Mouse (Mus musculus) hindbrain, embryonic 10.5 days (tissue): ENCODE results near the gene Pigyl. TPM values are rescaled to one million over a fixed set of nuclear protein-coding genes. Genes with fewer than 3 reads are reported as not detected.
"Not testable (repeated sequence)": the region's sequence is repeated elsewhere in the genome, so short reads cannot be mapped to it uniquely, and the experiment has no call there.

Source experiments
- DNase-seq: peaks from one replicate; pipeline ENCODE4 v3.0.0-alpha.2; 2017; ENCODE audit warnings: low spot score
- H3K27ac ChIP-seq: fragments of 300-500 bp; sonication (generic); 2 replicates; pipeline ENCODE4 v1.5.1; 2016; ENCODE audit warnings: mild to moderate bottlenecking, moderate library complexity
- H3K27me3 ChIP-seq: fragments of 300-500 bp; sonication (generic); 2 replicates; pipeline ENCODE4 v1.6.1; 2016; ENCODE audit warnings: mild to moderate bottlenecking; ENCODE audit not compliant: poor library complexity, insufficient read depth, severe bottlenecking
- H3K36me3 ChIP-seq: fragments of 300-500 bp; sonication (generic); 2 replicates; pipeline ENCODE4 v1.6.1; 2016; ENCODE audit warnings: mild to moderate bottlenecking, moderate library complexity
- H3K4me1 ChIP-seq: fragments of 300-500 bp; sonication (generic); replicated peaks from 2 replicates; pipeline ENCODE4 v1.6.1; 2016; ENCODE audit warnings: mild to moderate bottlenecking
- H3K4me3 ChIP-seq: fragments of 300-500 bp; sonication (generic); 2 replicates; pipeline ENCODE4 v1.5.1; 2016; ENCODE audit warnings: mild to moderate bottlenecking, moderate library complexity
- H3K9me3 ChIP-seq: fragments of 300-500 bp; sonication (generic); 2 replicates; pipeline ENCODE4 v1.6.1; 2016; ENCODE audit warnings: mild to moderate bottlenecking, moderate library complexity
- WGBS: fragments of 180-500 bp; shearing (Covaris S2); methylation state at CpG from one replicate; pipeline ENCODE4 v1.1.7; 2016; 5-methylcytosine and 5-hydroxymethylcytosine counted together
- polyA plus RNA-seq: library from polyadenylated mRNA; unstranded; fragments of >200 nt; fragmentation: Nextera tagmentation; extraction: Ambion mirVana; gene quantifications from 2 replicates; pipeline ENCODE4 v1.2.1, GENCODE M21; 2016

Gene Pigyl
- polyA plus RNA-seq, 1 experiment from 2014 or later, result 68.3 TPM

GRCm38 (mm10) chr9:22149426-22150248 lies 7.0 kb upstream of the Pigyl start:
- Histone ChIP-seq H3K27me3 (no peaks in the 10 kb centered on the region), H3K9me3 (peaks cover 18% of the 10 kb centered on the region; the same call in 1 of the 2 replicates), H3K4me1 (no peaks in the 10 kb centered on the region), H3K36me3 (no peaks in the 10 kb centered on the region), H3K4me3 (no peak overlapping the region), H3K27ac (no peak overlapping the region)
- no peak for DNase-seq
- WGBS, result 75% methylated on average over 20 of the region's 20 CpGs

GRCm38 (mm10) chr9:22150249-22150693 lies 6.4 kb upstream of the Pigyl start:
- not testable (repeated sequence) for H3K27ac ChIP-seq, H3K27me3 ChIP-seq, DNase-seq, H3K4me3 ChIP-seq, H3K36me3 ChIP-seq, H3K4me1 ChIP-seq
- peaks cover 18% of the 10 kb centered on the region; the same call in 1 of the 2 replicates for H3K9me3 ChIP-seq
- 88% methylated on average over 7 of the region's 7 CpGs for WGBS

GRCm38 (mm10) chr9:22150946-22151345 lies 5.7 kb upstream of the Pigyl start:
- Histone ChIP-seq H3K9me3 (peaks cover 18% of the 10 kb centered on the region; the same call in 1 of the 2 replicates), H3K27ac (no peak overlapping the region), H3K4me3 (no peak overlapping the region), H3K4me1 (peaks cover 4% of the 10 kb centered on the region), H3K36me3 (no peaks in the 10 kb centered on the region), H3K27me3 (no peaks in the 10 kb centered on the region)
- 93% methylated on average over 2 of the region's 2 CpGs for WGBS
- no peak for DNase-seq

GRCm38 (mm10) chr9:22153810-22154209 lies 2.8 kb upstream of the Pigyl start:
- peaks cover 10% of the 10 kb centered on the region for H3K36me3 ChIP-seq
- no peak overlapping the region for H3K27ac ChIP-seq
- H3K4me3 ChIP-seq, result no peak overlapping the region
- H3K27me3 ChIP-seq, result peaks cover 12% of the 10 kb centered on the region
- peaks cover 8% of the 10 kb centered on the region; the same call in 1 of the 2 replicates for H3K9me3 ChIP-seq
- peaks cover 21% of the 10 kb centered on the region for H3K4me1 ChIP-seq
- WGBS, result 92% methylated on average over 3 of the region's 3 CpGs
- DNase-seq, result no peak

GRCm38 (mm10) chr9:22155614-22156013 lies 1.0 kb upstream of the Pigyl start:
- WGBS, result 31% methylated on average over 10 of the region's 10 CpGs
- Histone ChIP-seq H3K27ac (no peak overlapping the region), H3K4me1 (peaks cover 21% of the 10 kb centered on the region), H3K36me3 (peaks cover 12% of the 10 kb centered on the region), H3K27me3 (peaks cover 12% of the 10 kb centered on the region), H3K4me3 (peak overlapping the region; percentile 27; the same call in 1 of the 2 replicates), H3K9me3 (no peaks in the 10 kb centered on the region)
- peak; percentile 53 for DNase-seq

- peak overlapping the region; percentile 77 for H3K4me3 ChIP-seq
- WGBS, result 68% methylated on average over 34 of the region's 34 CpGs
- H3K27me3 ChIP-seq, result peaks cover 12% of the 10 kb centered on the region
- peaks cover 12% of the 10 kb centered on the region for H3K36me3 ChIP-seq
- peaks cover 21% of the 10 kb centered on the region for H3K4me1 ChIP-seq
- DNase-seq, result no peak
- peak overlapping the region; percentile 93; the same call in 1 of the 2 replicates for H3K27ac ChIP-seq
- no peaks in the 10 kb centered on the region for H3K9me3 ChIP-seq
These were observed 1.0 kb downstream of the Pigyl start for GRCm38 (mm10) chr9:22157516-22158265.

- Histone ChIP-seq H3K36me3 (peaks cover 12% of the 10 kb centered on the region), H3K4me3 (no peak overlapping the region), H3K27ac (no peak overlapping the region), H3K4me1 (peaks cover 26% of the 10 kb centered on the region), H3K9me3 (no peaks in the 10 kb centered on the region), H3K27me3 (peaks cover 23% of the 10 kb centered on the region)
- DNase-seq, result no peak
- WGBS, result 32% methylated on average over 6 of the region's 6 CpGs
These were observed 4.7 kb downstream of the Pigyl start for GRCm38 (mm10) chr9:22161299-22161698.

- H3K27me3 ChIP-seq, result peaks cover 23% of the 10 kb centered on the region
- H3K36me3 ChIP-seq, result peaks cover 12% of the 10 kb centered on the region
- peaks cover 6% of the 10 kb centered on the region for H3K9me3 ChIP-seq
- H3K4me1 ChIP-seq, result peaks cover 21% of the 10 kb centered on the region
- H3K4me3 ChIP-seq, result no peak overlapping the region
- no peak for DNase-seq
- H3K27ac ChIP-seq, result no peak overlapping the region
- WGBS, result 75% methylated on average over 9 of the region's 9 CpGs
These were observed 5.7 kb downstream of the Pigyl start for GRCm38 (mm10) chr9:22162305-22162704.

- peaks cover 11% of the 10 kb centered on the region for H3K36me3 ChIP-seq
- peaks cover 15% of the 10 kb centered on the region for H3K4me1 ChIP-seq
- DNase-seq, result no peak
- peaks cover 6% of the 10 kb centered on the region for H3K9me3 ChIP-seq
- WGBS, result 90% methylated on average over 7 of the region's 7 CpGs
- peaks cover 17% of the 10 kb centered on the region for H3K27me3 ChIP-seq
- no peak overlapping the region for H3K4me3 ChIP-seq
- no peak overlapping the region for H3K27ac ChIP-seq
These were observed 6.3 kb downstream of the Pigyl start for GRCm38 (mm10) chr9:22162912-22163311.

GRCm38 (mm10) chr9:22164711-22165668 lies 8.3 kb downstream of the Pigyl start:
- H3K4me1 ChIP-seq, result peaks cover 13% of the 10 kb centered on the region
- peak overlapping the region; percentile 85 for H3K27ac ChIP-seq
- H3K9me3 ChIP-seq, result peaks cover 6% of the 10 kb centered on the region
- WGBS, result 2% methylated on average over 54 of the region's 54 CpGs
- H3K36me3 ChIP-seq, result no peaks in the 10 kb centered on the region
- H3K27me3 ChIP-seq, result peaks cover 11% of the 10 kb centered on the region
- DNase-seq, result peak; percentile 67
- H3K4me3 ChIP-seq, result peak overlapping the region; percentile 76

GRCm38 (mm10) chr9:22165964-22166363 lies 9.3 kb downstream of the Pigyl start:
- no peak overlapping the region for H3K4me3 ChIP-seq
- no peak for DNase-seq
- no peaks in the 10 kb centered on the region for H3K36me3 ChIP-seq
- peaks cover 13% of the 10 kb centered on the region for H3K4me1 ChIP-seq
- WGBS, result 56% methylated on average over 6 of the region's 6 CpGs
- H3K9me3 ChIP-seq, result peaks cover 6% of the 10 kb centered on the region
- H3K27ac ChIP-seq, result no peak overlapping the region
- H3K27me3 ChIP-seq, result peaks cover 11% of the 10 kb centered on the region

- DNase-seq, result no peak
- H3K36me3 ChIP-seq, result no peaks in the 10 kb centered on the region
- peaks cover 13% of the 10 kb centered on the region for H3K4me1 ChIP-seq
- peaks cover 11% of the 10 kb centered on the region for H3K27me3 ChIP-seq
- 90% methylated on average over 10 of the region's 10 CpGs for WGBS
- no peak overlapping the region for H3K27ac ChIP-seq
- H3K4me3 ChIP-seq, result no peak overlapping the region
- H3K9me3 ChIP-seq, result peaks cover 6% of the 10 kb centered on the region
These were observed 10.0 kb downstream of the Pigyl start for GRCm38 (mm10) chr9:22166686-22167085.
